Mouse (Mus musculus) megakaryocyte, embryonic 14.5 days (primary cell): ENCODE measurements around the gene Gm20075.

Experiments used
- FLI1 ChIP-seq: IDR thresholded peaks from 2 replicates; pipeline ENCODE4 v1.6.1; 2012; ENCODE audit warnings: low read length, inconsistent platforms, mixed read lengths
- GATA1 ChIP-seq: IDR thresholded peaks from 3 replicates; pipeline ENCODE4 v1.6.1; 2012; ENCODE audit warnings: mixed read lengths, low read length, inconsistent platforms, borderline replicate concordance

- TF ChIP-seq FLI1 (no peak), GATA1 (no peak)
These were observed 50.6 kb downstream of the Gm20075 start for GRCm38 (mm10) chr13:96030368-96031223.
